Mouse (Mus musculus): ENCODE results near the gene Pla2g2c.

- TF ChIP-seq CTCF (IDR thresholded peaks at IDR 0.05; ENCODE audit: borderline replicate concordance, insufficient read depth, low read depth, low read length), result no peak
- TF ChIP-seq POLR2A (IDR thresholded peaks at IDR 0.05; ENCODE audit: borderline replicate concordance, insufficient read depth, low read length), result no peak
Observed at GRCm38 (mm10) chr4:138685813-138686212, 38.8 kb upstream of the Pla2g2c start.

Data from cerebellum, adult 2 months (tissue).